Mouse (Mus musculus) liver, adult 2 months (tissue): ENCODE measurements at regions not wholly inside any gene's neighbourhood (a gene's known extent, or its start where the extent isn't known, plus 50 kb on each side); places are given as distances from the start of the nearest gene placed in this dataset.

Experiments used
- CTCF ChIP-seq: fragments of 200-500 bp; IDR thresholded peaks from 2 replicates; pipeline ENCODE4 v1.5.1; 2011; ENCODE audit warnings: low read depth, low read length, control low read depth
- POLR2A ChIP-seq: fragments of 200-500 bp; IDR thresholded peaks from 2 replicates; pipeline ENCODE4 v1.6.1; 2011; ENCODE audit warnings: low read length, control low read depth; ENCODE audit not compliant: insufficient read depth; ENCODE audit errors: extremely low read depth

DNA sequence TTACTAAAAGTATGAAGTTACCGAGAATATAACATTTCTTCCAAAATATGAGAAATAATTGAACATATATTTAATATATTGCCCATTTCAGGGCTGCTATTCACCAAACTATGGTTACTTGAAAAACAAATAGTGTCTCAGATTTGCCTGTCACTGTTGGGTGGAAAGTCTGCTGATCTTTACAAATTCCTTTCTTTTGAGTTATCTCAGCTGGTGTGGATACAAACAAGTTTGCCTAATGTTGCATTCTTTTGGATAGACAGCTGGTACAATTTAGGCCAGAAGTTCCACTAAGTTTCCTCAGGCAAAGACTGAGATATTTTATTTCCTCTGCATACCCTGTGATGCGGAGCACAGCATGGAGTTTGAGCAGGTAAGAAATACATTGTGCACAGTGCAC is 82.5 kb downstream of the Fzd1 start:
- no peak for TF ChIP-seq CTCF
- no peak for TF ChIP-seq POLR2A
